Mouse (Mus musculus) limb, embryonic 10.5 days (tissue): ENCODE measurements around the gene Serpinb9c. TPM values are rescaled to one million over a fixed set of nuclear protein-coding genes. Genes with fewer than 3 reads are reported as not detected.
"Not testable (repeated sequence)": the region's sequence is repeated elsewhere in the genome, so short reads cannot be mapped to it uniquely, and the experiment has no call there.

Source experiments
- DNase-seq: peaks from one replicate; pipeline ENCODE4 v3.0.0-alpha.2; 2017; ENCODE audit warnings: low spot score
- H3K27ac ChIP-seq: fragments of 300-500 bp; sonication (generic); 2 replicates; pipeline ENCODE4 v1.5.1; 2016; ENCODE audit warnings: mild to moderate bottlenecking
- H3K27me3 ChIP-seq: fragments of 300-500 bp; sonication (generic); 2 replicates; pipeline ENCODE4 v1.6.1; 2016; ENCODE audit warnings: low read depth, mild to moderate bottlenecking; ENCODE audit not compliant: poor library complexity, severe bottlenecking
- H3K36me3 ChIP-seq: fragments of 300-500 bp; sonication (generic); 2 replicates; pipeline ENCODE4 v1.6.1; 2016; ENCODE audit warnings: mild to moderate bottlenecking, moderate library complexity
- H3K4me1 ChIP-seq: fragments of 300-500 bp; sonication (generic); 2 replicates; pipeline ENCODE4 v1.6.1; 2016
- H3K4me3 ChIP-seq: fragments of 300-500 bp; sonication (generic); 2 replicates; pipeline ENCODE4 v1.5.1; 2016; ENCODE audit warnings: mild to moderate bottlenecking, moderate library complexity
- H3K9me3 ChIP-seq: fragments of 300-500 bp; sonication (generic); replicated peaks from 2 replicates; pipeline ENCODE4 v1.6.1; 2016; ENCODE audit warnings: mild to moderate bottlenecking
- WGBS: fragments of 180-500 bp; shearing (Covaris S2); methylation state at CpG from one replicate; pipeline ENCODE4 v1.1.7; 2016; 5-methylcytosine and 5-hydroxymethylcytosine counted together
- polyA plus RNA-seq: library from polyadenylated mRNA; unstranded; fragments of >200 nt; fragmentation: Nextera tagmentation; extraction: Ambion mirVana; gene quantifications from 2 replicates; pipeline ENCODE4 v1.2.1, GENCODE M21; 2016

The Serpinb9c gene
- polyA plus RNA-seq, result not detected in 2 replicates

DNA sequence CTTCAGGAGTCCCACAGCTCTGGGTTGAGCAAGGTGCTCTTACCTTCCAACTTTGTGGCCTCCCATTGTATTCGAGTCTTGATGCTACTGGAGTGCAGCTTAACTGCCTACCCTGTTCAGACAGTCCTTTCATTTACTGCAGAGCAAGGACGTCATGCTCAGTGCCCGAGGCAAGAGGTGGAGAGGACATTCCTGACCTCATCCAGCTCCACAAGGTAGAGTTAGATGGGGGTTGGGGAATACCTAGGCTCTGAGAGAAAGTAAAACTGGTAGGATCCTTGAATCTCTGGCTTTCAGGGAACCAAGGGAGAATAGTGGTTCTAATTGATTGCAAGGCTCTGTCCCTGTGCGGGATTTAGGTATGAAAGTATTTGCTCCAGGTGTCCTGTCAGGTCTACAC is at the start of gene Serpinb9c:
Gene Serpinb9c (minus strand): TSS at position 101 of the 400 bp plus-strand sequence.
- DNase-seq, result no peak
- no peaks in the 10 kb centered on the region for H3K27me3 ChIP-seq
- no peaks in the 10 kb centered on the region for H3K36me3 ChIP-seq
- no peak within 1 kb of the TSS for H3K27ac ChIP-seq
- H3K4me1 ChIP-seq, result no peaks in the 10 kb centered on the region
- WGBS, result 82% methylated on average over 4 of the region's 4 CpGs
- no peak within 1 kb of the TSS for H3K4me3 ChIP-seq
- no peaks in the 10 kb centered on the region for H3K9me3 ChIP-seq

DNA sequence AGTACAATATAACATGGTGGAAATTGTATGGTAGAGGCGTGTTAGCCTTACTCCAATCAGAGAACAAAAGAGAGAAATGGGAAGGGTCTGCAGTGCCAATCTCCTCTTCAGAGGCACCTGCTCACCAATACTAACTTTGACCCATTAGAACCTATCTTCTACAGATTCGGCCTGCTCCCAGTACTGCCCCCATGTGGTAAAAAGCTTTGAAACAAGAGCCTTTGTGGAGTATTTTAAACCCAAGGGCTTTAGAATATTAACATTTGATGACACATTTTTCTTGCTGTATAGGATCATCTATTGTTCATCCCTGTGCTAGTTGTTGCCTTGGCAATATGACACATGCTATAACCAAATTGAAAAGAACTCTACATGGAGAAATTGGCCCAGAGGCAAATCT is 40.2 kb upstream of the Serpinb9c start:
- H3K27me3 ChIP-seq, result no peaks in the 10 kb centered on the region
- H3K9me3 ChIP-seq, result no peaks in the 10 kb centered on the region
- no peaks in the 10 kb centered on the region for H3K4me1 ChIP-seq
- no peak for DNase-seq
- H3K36me3 ChIP-seq, result no peaks in the 10 kb centered on the region
- 60% methylated on average over 2 of the region's 2 CpGs for WGBS
- H3K27ac ChIP-seq, result no peak overlapping the region
- no peak overlapping the region for H3K4me3 ChIP-seq

DNA sequence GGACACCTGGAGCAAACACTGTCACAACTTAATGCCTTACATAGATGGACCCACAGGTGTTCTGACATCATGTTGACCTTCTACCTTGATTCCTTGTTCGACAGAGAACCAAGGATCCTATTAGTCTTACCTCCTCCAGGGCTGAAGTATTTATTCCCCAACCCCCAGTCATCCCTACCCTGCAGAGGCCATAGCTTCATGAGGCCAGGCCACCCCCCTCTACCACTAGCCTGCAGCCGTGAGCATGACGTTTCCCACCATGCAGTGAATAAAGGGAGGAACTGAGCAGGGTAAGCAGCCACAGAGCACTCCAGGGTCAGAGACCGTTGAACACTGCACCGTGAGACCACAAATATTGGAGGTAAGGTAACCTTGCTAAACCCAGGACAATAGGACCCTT is 33.1 kb upstream of the Serpinb9c start, which contains the start of gene Serpinb9d:
Gene Serpinb9d (plus strand): TSS at position 301 of the 400 bp plus-strand sequence.
- DNase-seq, result no peak
- no peaks in the 10 kb centered on the region for H3K36me3 ChIP-seq
- H3K4me1 ChIP-seq, result no peaks in the 10 kb centered on the region
- no peak within 1 kb of the TSS for H3K27ac ChIP-seq
- H3K4me3 ChIP-seq, result no peak within 1 kb of the TSS
- WGBS, result 84% methylated on average over 5 of the region's 5 CpGs
- no peaks in the 10 kb centered on the region for H3K9me3 ChIP-seq
- H3K27me3 ChIP-seq, result no peaks in the 10 kb centered on the region

DNA sequence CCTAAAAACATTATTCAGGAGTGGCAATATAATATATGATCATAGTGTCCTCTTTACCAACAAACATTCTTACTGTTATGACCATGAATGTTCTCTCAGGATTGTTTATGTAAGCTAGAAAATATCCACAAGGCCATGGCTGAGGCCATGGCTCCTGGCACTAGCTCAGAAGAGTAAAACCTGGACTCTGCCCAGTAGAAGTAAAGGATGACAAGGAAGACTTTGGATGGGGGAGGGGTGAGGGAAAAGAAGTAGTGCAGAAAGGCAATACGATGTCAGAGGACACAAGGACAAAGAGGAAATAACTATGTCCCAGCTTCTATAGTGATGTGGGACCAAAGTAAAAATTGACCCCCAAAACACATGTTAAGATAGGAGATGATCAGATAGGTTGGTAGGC is 30.9 kb upstream of the Serpinb9c start:
- H3K27ac ChIP-seq, H3K4me3 ChIP-seq, H3K36me3 ChIP-seq, H3K4me1 ChIP-seq, H3K27me3 ChIP-seq, DNase-seq, H3K9me3 ChIP-seq: not testable (repeated sequence)
- WGBS, result 89% methylated on average over 1 of the region's 1 CpGs

DNA sequence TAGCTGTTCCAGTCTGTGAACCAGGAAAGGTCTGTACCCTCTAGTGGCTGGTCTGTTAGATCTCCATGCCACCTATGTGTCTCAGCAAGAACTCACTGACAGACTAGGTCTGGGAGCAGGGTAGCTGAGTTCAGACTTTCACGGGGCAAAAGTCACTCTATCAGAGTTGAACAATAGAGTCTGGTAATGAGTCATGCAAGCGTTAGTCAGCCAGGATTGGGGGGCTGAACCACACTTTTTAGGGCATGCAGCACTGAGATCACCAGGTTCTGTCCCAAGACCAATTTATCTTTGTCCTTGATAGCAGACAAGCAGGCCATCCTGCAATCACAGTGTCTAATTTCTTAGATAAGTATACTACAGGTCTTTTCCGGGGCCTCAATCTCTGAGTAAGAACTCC is 18.1 kb downstream of the Serpinb9c start:
- H3K9me3 ChIP-seq, result no peaks in the 10 kb centered on the region
- no peak overlapping the region for H3K4me3 ChIP-seq
- no peaks in the 10 kb centered on the region for H3K36me3 ChIP-seq
- WGBS, result 83% methylated on average over 3 of the region's 3 CpGs
- H3K4me1 ChIP-seq, result no peaks in the 10 kb centered on the region
- H3K27me3 ChIP-seq, result no peaks in the 10 kb centered on the region
- no peak overlapping the region for H3K27ac ChIP-seq
- DNase-seq, result no peak

DNA sequence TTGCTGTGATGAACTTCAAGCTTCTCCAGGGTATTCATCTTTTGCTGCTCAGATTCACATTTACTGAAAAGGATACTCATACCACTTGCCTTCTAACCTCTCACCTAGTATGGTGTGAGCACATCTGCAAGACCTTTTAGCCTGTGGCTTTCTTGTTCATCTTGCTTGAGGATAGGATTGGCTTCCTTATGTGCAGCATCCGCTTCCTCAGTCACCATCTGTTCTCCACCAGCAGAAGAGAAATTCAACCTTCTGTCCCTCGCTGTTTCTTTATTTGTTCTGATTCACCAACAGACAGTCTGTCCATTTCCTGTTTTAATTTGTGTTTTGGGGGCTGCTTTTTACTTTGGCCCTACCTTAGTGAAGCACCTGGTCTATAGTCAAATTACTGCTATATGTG is 21.8 kb downstream of the Serpinb9c start:
- Histone ChIP-seq H3K27ac (no peak overlapping the region), H3K4me3 (no peak overlapping the region), H3K9me3 (no peaks in the 10 kb centered on the region), H3K27me3 (no peaks in the 10 kb centered on the region), H3K36me3 (no peaks in the 10 kb centered on the region), H3K4me1 (no peaks in the 10 kb centered on the region)
- WGBS, result 91% methylated on average over 2 of the region's 2 CpGs
- DNase-seq, result no peak

DNA sequence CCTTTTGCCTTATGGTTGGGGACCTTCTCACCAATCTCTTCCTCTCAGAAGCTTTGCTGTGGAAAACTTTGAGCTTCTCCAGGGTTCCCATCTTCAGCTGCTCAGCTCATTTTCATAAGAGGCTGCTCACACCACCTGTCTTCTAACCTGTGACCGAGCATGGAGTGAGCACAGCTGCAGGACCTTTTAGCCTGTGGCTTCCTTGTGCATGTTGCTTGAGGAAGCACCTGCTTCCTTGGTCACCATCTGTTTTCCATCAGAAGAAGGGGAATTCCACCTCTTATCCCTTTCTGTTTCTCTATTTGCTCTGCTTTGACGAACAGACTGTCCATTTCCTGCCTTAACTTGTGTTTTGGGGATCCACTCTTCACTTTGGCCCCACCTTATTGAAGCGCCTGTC is 46.5 kb downstream of the Serpinb9c start:
- Histone ChIP-seq H3K36me3 (no peaks in the 10 kb centered on the region), H3K4me3 (no peak overlapping the region), H3K4me1 (no peaks in the 10 kb centered on the region), H3K27me3 (no peaks in the 10 kb centered on the region), H3K9me3 (no peaks in the 10 kb centered on the region), H3K27ac (no peak overlapping the region)
- DNase-seq, result no peak
- whole genome bisulfite sequencing, result 62% methylated on average over 3 of the region's 3 CpGs

DNA sequence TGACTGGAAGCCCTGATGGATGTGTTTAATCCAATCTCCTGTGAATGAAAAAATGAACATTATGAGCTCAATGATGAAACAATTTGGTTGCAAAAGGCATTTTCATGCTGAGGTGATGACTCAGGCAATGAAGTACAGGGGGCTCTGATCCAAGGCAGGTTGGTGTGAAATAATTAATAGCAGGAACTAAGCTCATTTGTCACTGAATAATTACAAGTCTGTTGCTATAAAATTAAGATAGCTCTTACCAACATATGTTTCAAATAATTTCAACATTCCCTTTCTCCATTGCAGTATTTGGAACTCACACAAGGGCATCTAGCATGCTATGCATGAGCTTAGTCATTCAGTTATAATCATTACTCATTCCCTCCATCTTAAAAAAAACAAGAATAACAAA is 53.9 kb downstream of the Serpinb9c start:
- no peaks in the 10 kb centered on the region for H3K4me1 ChIP-seq
- H3K27ac ChIP-seq, result no peak overlapping the region
- H3K27me3 ChIP-seq, result no peaks in the 10 kb centered on the region
- no peak overlapping the region for H3K4me3 ChIP-seq
- no peaks in the 10 kb centered on the region for H3K9me3 ChIP-seq
- H3K36me3 ChIP-seq, result no peaks in the 10 kb centered on the region
- DNase-seq, result no peak

Other genes starting within 250 kb of the Serpinb9c start
- 0.33 and 0.50 TPM in 2 replicates for gene Serpinb6b, start 194.5 kb downstream of the Serpinb9c start, polyA plus RNA-seq
- gene Serpinb9, start 156.5 kb downstream of the Serpinb9c start, polyA plus RNA-seq, result 0.84 and 1.0 TPM in 2 replicates
- not detected in 2 replicates for gene Serpinb9b, start 132.3 kb downstream of the Serpinb9c start, polyA plus RNA-seq
- not detected in 2 replicates for gene Serpinb1b, start 81.2 kb downstream of the Serpinb9c start, polyA plus RNA-seq
- gene Serpinb9d, start 33.2 kb upstream of the Serpinb9c start, polyA plus RNA-seq, result not detected in 2 replicates
- not detected in 2 replicates for gene Serpinb9e, start 89.9 kb upstream of the Serpinb9c start, polyA plus RNA-seq
- not detected in 2 replicates for gene Serpinb9f, start 164.3 kb upstream of the Serpinb9c start, polyA plus RNA-seq
- not detected in 2 replicates for gene Gm11397, start 236.0 kb upstream of the Serpinb9c start, polyA plus RNA-seq